Mouse (Mus musculus) embryonic facial prominence, embryonic 11.5 days (tissue): ENCODE data around the gene Tusc2. TPM values are rescaled to one million over a fixed set of nuclear protein-coding genes. Genes with fewer than 3 reads are reported as not detected.

Source experiments
- ATAC-seq: fragments of 200-750 bp; cut with Nextera tagmentation; replicated peaks from 2 replicates; pipeline ENCODE4 v1.8.0; 2017; ENCODE audit warnings: low read depth; ENCODE audit not compliant: insufficient number of reproducible peaks, low FRiP score, low TSS enrichment
- DNase-seq: peaks from one replicate; pipeline ENCODE4 v3.0.0-alpha.2; 2015; ENCODE audit warnings: low spot score
- H3K27ac ChIP-seq: fragments of 300-500 bp; sonication (generic); replicated peaks from 2 replicates; pipeline ENCODE4 v1.5.1; 2014; ENCODE audit warnings: mild to moderate bottlenecking, low read depth, low read length, control low read depth
- H3K27me3 ChIP-seq: fragments of 300-500 bp; sonication (generic); 2 replicates; pipeline ENCODE4 v1.6.1; 2014; ENCODE audit warnings: mild to moderate bottlenecking, low read length, moderate library complexity, mixed read lengths; ENCODE audit not compliant: control insufficient read depth, insufficient read depth
- H3K36me3 ChIP-seq: fragments of 300-500 bp; sonication (generic); replicated peaks from 2 replicates; pipeline ENCODE4 v1.6.1; 2014; ENCODE audit warnings: low read depth, mild to moderate bottlenecking, low read length, moderate library complexity, mixed read lengths; ENCODE audit not compliant: control insufficient read depth, insufficient read depth
- H3K4me1 ChIP-seq: fragments of 300-500 bp; sonication (generic); 2 replicates; pipeline ENCODE4 v1.6.1; 2014; ENCODE audit warnings: low read length, mixed read lengths; ENCODE audit not compliant: control insufficient read depth, insufficient read depth
- H3K4me2 ChIP-seq: fragments of 300-500 bp; sonication (generic); 2 replicates; pipeline ENCODE4 v1.6.1; 2014; ENCODE audit warnings: low read depth, mild to moderate bottlenecking, control low read depth, low read length, moderate library complexity
- H3K4me3 ChIP-seq: fragments of 300-500 bp; sonication (generic); 2 replicates; pipeline ENCODE4 v1.5.1; 2014; ENCODE audit warnings: low read depth, low read length, control low read depth
- H3K9ac ChIP-seq: fragments of 300-500 bp; sonication (generic); replicated peaks from 2 replicates; pipeline ENCODE4 v1.6.1; 2014; ENCODE audit warnings: mild to moderate bottlenecking, control low read depth, low read length
- H3K9me3 ChIP-seq: fragments of 300-500 bp; sonication (generic); replicated peaks from 2 replicates; pipeline ENCODE4 v1.6.1; 2016; ENCODE audit warnings: mild to moderate bottlenecking, low read length, inconsistent platforms, mixed read lengths; ENCODE audit not compliant: control insufficient read depth
- WGBS: fragments of 180-500 bp; shearing (Covaris S2); extraction: QIAGEN DNeasy Blood & Tissue Kit; methylation state at CpG from one replicate; pipeline ENCODE4 v1.1.7; 2014; 5-methylcytosine and 5-hydroxymethylcytosine counted together
- polyA plus RNA-seq: library from polyadenylated mRNA; unstranded; fragments of >200 nt; fragmentation: Nextera tagmentation; extraction: Ambion mirVana; gene quantifications from 2 replicates; pipeline ENCODE4 v1.2.1, GENCODE M21; 2014

Tusc2 gene
- polyA plus RNA-seq, 1 experiment from 2014 or later: 68.5 TPM

- DNase-seq (peak; percentile 98), ATAC-seq (peak; percentile 98)
- H3K4me1 ChIP-seq: peaks cover 9% of the 10 kb centered on the region
- H3K9me3 ChIP-seq: no peaks in the 10 kb centered on the region
- peak within 1 kb of the TSS; percentile 88 for H3K4me3 ChIP-seq
- H3K27ac ChIP-seq: 0 out of 2 replicates have a peak within 1 kb of the TSS, but pooled peaks have one; percentile 16
- H3K4me2 ChIP-seq: peak within 1 kb of the TSS; percentile 95
- H3K27me3 ChIP-seq: no peaks in the 10 kb centered on the region
- under 1% methylated on average over 46 of the region's 48 CpGs for WGBS
- no peaks in the 10 kb centered on the region; the same call in 1 of the 2 replicates for H3K36me3 ChIP-seq
- H3K9ac ChIP-seq: peak within 1 kb of the TSS; percentile 76
Measured at GRCm38 (mm10) chr9:107533791-107534407, 29.2 kb upstream of the Tusc2 start, which contains the start of gene Tmem115. TSS of gene Tmem115 (plus strand) at chr9:107533945.

- ATAC-seq (peak; percentile 2; the same call in 1 of the 2 replicates), DNase-seq (no peak)
- Histone ChIP-seq H3K9ac (peak overlapping the region; percentile 76), H3K4me2 (peak overlapping the region; percentile 95), H3K4me3 (peak overlapping the region; percentile 88), H3K36me3 (no peaks in the 10 kb centered on the region; the same call in 1 of the 2 replicates), H3K27ac (0 out of 2 replicates have a peak overlapping the region, but pooled peaks have one; percentile 16), H3K4me1 (peaks cover 9% of the 10 kb centered on the region), H3K27me3 (no peaks in the 10 kb centered on the region), H3K9me3 (no peaks in the 10 kb centered on the region)
- under 1% methylated on average over 40 of the region's 40 CpGs for WGBS
Measured at GRCm38 (mm10) chr9:107534408-107535202, 28.4 kb upstream of the Tusc2 start.

DNA sequence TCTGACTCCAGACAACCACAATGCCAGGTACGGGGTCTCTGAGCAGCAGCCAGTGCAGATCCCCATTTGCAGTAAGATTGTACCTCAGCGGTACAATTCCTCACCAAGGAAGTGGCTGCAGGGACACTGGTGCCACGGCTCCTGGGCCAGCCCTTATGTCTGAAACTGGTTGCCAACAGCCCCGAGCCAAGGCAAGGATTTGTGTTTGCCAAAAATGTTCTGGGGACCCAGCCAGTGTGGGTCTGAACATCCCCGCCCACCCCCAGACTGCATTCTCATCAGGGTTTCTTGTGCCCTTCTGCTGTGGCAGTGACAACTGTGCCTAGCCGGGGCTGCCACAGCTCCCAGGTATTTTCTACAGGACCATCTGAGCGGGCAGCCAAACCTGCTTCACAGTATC lies 24.8 kb upstream of the Tusc2 start:
- Histone ChIP-seq H3K27ac (no peak overlapping the region), H3K4me2 (no peak overlapping the region), H3K4me1 (peaks cover 9% of the 10 kb centered on the region), H3K27me3 (no peaks in the 10 kb centered on the region), H3K4me3 (no peak overlapping the region), H3K9ac (no peak overlapping the region), H3K36me3 (no peaks in the 10 kb centered on the region; the same call in 1 of the 2 replicates), H3K9me3 (no peaks in the 10 kb centered on the region)
- DNase-seq (no peak), ATAC-seq (no peak)
- WGBS: 94% methylated on average over 7 of the region's 7 CpGs

DNA sequence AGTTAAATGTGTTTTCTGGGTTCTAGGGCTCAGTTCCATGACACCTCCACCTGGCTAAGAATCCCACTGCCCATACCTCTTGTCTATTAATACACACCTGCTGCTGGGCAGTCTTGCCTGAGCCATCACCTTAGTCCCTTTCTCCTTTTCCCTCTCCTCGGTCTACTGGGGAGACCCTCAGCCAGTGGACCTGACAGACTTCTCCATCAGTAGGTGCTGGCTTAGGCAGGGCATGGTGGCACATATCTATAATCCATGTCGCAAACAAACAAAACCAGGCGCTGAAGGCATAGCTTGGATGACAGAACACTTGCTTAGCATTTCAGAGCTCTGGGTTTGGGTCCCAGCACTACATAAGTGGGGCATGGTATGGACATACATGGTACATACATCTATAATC lies 24.3 kb upstream of the Tusc2 start:
- DNase-seq: no peak
- Histone ChIP-seq H3K27me3 (no peaks in the 10 kb centered on the region), H3K4me2 (no peak overlapping the region), H3K9me3 (no peaks in the 10 kb centered on the region), H3K27ac (no peak overlapping the region), H3K4me1 (peaks cover 9% of the 10 kb centered on the region), H3K36me3 (no peaks in the 10 kb centered on the region; the same call in 1 of the 2 replicates), H3K9ac (no peak overlapping the region), H3K4me3 (no peak overlapping the region)
- 95% methylated on average over 3 of the region's 3 CpGs for WGBS
- ATAC-seq: no peak

DNA sequence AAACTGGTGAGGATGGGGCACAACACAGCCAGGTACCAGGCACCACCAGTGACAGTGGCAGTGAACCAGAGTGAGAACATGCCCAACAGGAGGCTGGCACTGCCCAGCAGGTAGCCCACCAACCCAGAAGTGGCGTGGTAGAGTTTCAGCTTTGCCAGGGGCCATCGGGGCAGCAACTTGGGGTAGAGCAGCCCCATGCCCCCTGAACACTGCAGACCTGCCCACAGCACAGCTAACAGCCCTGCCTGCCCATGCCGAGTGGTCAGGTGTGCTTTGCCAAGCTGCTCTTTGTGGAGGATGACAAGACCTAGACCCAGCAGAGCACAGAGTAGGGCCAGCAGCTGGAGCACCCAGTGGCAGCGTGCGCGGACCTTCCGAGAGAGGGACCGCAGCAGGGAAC lies 23.1 kb upstream of the Tusc2 start:
- H3K4me1 ChIP-seq: peaks cover 9% of the 10 kb centered on the region
- H3K27me3 ChIP-seq: no peaks in the 10 kb centered on the region
- H3K36me3 ChIP-seq: no peaks in the 10 kb centered on the region; the same call in none of the 2 replicates
- H3K9ac ChIP-seq: no peak overlapping the region
- DNase-seq (no peak), ATAC-seq (no peak)
- H3K9me3 ChIP-seq: no peaks in the 10 kb centered on the region
- no peak overlapping the region for H3K4me2 ChIP-seq
- no peak overlapping the region for H3K4me3 ChIP-seq
- H3K27ac ChIP-seq: no peak overlapping the region
- 94% methylated on average over 8 of the region's 8 CpGs for WGBS

- Histone ChIP-seq H3K4me1 (peaks cover 9% of the 10 kb centered on the region), H3K27ac (no peak overlapping the region), H3K27me3 (no peaks in the 10 kb centered on the region), H3K4me3 (no peak overlapping the region), H3K9me3 (no peaks in the 10 kb centered on the region), H3K36me3 (no peaks in the 10 kb centered on the region; the same call in none of the 2 replicates), H3K9ac (no peak overlapping the region), H3K4me2 (no peak overlapping the region)
- ATAC-seq (no peak), DNase-seq (no peak)
- 77% methylated on average over 4 of the region's 4 CpGs for WGBS
Measured at GRCm38 (mm10) chr9:107540420-107540819, 22.6 kb upstream of the Tusc2 start.

DNA sequence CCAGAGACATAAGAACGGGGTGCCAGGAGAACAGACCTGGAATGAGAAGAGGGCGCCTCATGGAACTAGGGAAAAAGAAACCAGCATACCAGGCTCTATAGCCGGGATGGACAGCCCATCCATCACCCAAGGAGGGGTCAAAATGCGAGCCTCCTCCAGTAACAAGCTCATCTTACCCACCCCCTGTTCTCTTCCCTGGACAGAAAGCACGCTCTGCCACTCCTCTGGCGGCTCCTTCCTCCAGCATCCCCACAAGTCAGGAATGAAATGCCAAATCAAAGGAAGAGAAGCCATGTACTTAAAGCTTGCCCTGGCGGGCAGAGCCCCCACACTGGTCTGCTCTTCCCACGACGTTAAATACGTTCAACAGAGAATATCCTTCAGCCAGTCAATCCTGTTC lies 22.1 kb upstream of the Tusc2 start:
- Histone ChIP-seq H3K4me3 (peak overlapping the region; percentile 65), H3K27ac (no peak overlapping the region), H3K9ac (no peak overlapping the region; the same call in 1 of the 2 replicates), H3K4me1 (peaks cover 6% of the 10 kb centered on the region), H3K9me3 (no peaks in the 10 kb centered on the region), H3K4me2 (peak overlapping the region; percentile 80), H3K27me3 (no peaks in the 10 kb centered on the region), H3K36me3 (no peaks in the 10 kb centered on the region; the same call in none of the 2 replicates)
- WGBS: 37% methylated on average over 10 of the region's 10 CpGs
- DNase-seq (no peak), ATAC-seq (no peak)
